Mouse (Mus musculus) stomach, embryonic 16.5 days (tissue): ENCODE results near the gene Jph3. TPM values are rescaled to one million over a fixed set of nuclear protein-coding genes. Genes with fewer than 3 reads are reported as not detected.

Experiments used
- ATAC-seq: fragments of 200-750 bp; cut with Nextera tagmentation; 2 replicates; pipeline ENCODE4 v1.8.0; 2017; ENCODE audit warnings: moderate number of reproducible peaks, moderate TSS enrichment; ENCODE audit not compliant: insufficient read depth, low FRiP score
- H3K27ac ChIP-seq: fragments of 300-500 bp; sonication (generic); 2 replicates; pipeline ENCODE4 v1.5.1; 2014; ENCODE audit warnings: low read length
- H3K27me3 ChIP-seq: fragments of 300-500 bp; sonication (generic); 2 replicates; pipeline ENCODE4 v1.6.1; 2014; ENCODE audit warnings: low read length, control low read depth, mixed read lengths; ENCODE audit not compliant: control insufficient read depth, insufficient read depth
- H3K36me3 ChIP-seq: fragments of 300-500 bp; sonication (generic); 2 replicates; pipeline ENCODE4 v1.6.1; 2014; ENCODE audit warnings: low read length; ENCODE audit not compliant: control insufficient read depth, insufficient read depth
- H3K4me1 ChIP-seq: fragments of 300-500 bp; sonication (generic); 2 replicates; pipeline ENCODE4 v1.6.1; 2014; ENCODE audit warnings: low read length, control low read depth, mixed read lengths; ENCODE audit not compliant: control insufficient read depth, insufficient read depth
- H3K4me2 ChIP-seq: fragments of 300-500 bp; sonication (generic); 2 replicates; pipeline ENCODE4 v1.6.1; 2014; ENCODE audit warnings: low read depth, low read length, mixed read lengths
- H3K4me3 ChIP-seq: fragments of 300-500 bp; sonication (generic); replicated peaks from 2 replicates; pipeline ENCODE4 v1.5.1; 2014; ENCODE audit warnings: mild to moderate bottlenecking, low read length
- H3K9ac ChIP-seq: fragments of 300-500 bp; sonication (generic); 2 replicates; pipeline ENCODE4 v1.6.1; 2014; ENCODE audit warnings: low read length
- H3K9me3 ChIP-seq: fragments of 300-500 bp; sonication (generic); replicated peaks from 2 replicates; pipeline ENCODE4 v1.6.1; 2016; ENCODE audit warnings: low read length, control low read depth; ENCODE audit not compliant: control insufficient read depth
- WGBS: fragments of 180-500 bp; shearing (Covaris S2); extraction: QIAGEN DNeasy Blood & Tissue Kit; methylation state at CpG from one replicate; pipeline ENCODE4 v1.1.7; 2014; 5-methylcytosine and 5-hydroxymethylcytosine counted together
- polyA plus RNA-seq: library from polyadenylated mRNA; unstranded; fragments of >200 nt; fragmentation: Nextera tagmentation; extraction: Ambion mirVana; gene quantifications from 2 replicates; pipeline ENCODE4 v1.2.1, GENCODE M21; 2015

Jph3 gene
- polyA plus RNA-seq, 1 experiment from 2014 or later = 2.7 TPM

DNA sequence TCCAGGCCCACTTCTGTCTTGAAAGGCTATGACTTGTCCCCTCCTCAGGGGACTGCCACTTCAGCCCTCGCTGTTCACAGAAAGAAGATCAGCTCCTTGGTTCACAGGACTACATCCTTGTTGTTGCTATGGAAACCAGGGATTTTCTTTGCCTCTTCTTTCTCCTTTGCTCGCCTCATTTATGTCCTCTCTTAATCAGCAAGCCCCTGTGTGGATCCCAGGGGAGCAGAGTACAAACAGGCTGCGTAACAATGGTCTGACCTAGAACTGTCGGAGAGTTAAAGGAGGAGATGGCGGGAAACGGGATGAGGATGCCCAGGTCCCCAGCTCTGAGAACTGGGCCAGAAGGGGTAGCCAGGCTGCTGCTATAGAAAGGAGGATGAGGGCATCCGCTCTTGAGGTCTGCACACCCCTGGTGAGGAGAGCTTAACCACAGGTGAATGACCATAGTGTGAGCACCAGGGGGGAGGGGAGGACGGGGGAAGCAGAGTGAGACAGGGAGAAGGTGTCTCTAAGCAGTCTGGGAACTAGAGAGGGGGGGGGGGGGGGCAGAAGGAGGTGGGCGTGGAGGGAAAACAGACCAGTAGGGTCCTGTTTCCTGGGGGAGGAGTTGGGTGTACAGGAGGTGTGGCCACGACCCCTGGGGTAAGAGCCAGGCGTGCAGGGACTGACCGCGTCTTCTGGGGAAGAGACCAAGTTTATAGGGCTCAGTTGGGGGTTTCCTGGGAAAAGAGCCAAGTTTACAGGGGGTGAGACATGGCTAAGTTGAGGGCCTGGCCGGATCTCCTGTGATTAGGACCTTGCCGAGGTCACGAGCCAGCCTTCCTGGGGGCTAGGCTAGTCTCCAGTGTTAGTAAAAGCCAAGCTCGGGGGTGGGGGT lies 31.4 kb upstream of the Jph3 start:
- H3K9me3 ChIP-seq = no peaks in the 10 kb centered on the region
- peak overlapping the region; percentile 46; the same call in 1 of the 2 replicates for H3K9ac ChIP-seq
- H3K27ac ChIP-seq = no peak overlapping the region
- peak overlapping the region; percentile 25 for H3K4me3 ChIP-seq
- no peaks in the 10 kb centered on the region for H3K27me3 ChIP-seq
- 5% methylated on average over 16 of the region's 17 CpGs for WGBS
- peaks cover 10% of the 10 kb centered on the region for H3K4me1 ChIP-seq
- no peaks in the 10 kb centered on the region for H3K36me3 ChIP-seq
- ATAC-seq = peak; percentile 70; the same call in 1 of the 2 replicates
- peak overlapping the region; percentile 43 for H3K4me2 ChIP-seq

- peak overlapping the region; percentile 46; the same call in 1 of the 2 replicates for H3K9ac ChIP-seq
- ATAC-seq = 0 out of 2 replicates have a peak, but pooled peaks have one; percentile 20
These were observed 30.8 kb upstream of the Jph3 start for GRCm38 (mm10) chr8:121698615-121699101.

DNA sequence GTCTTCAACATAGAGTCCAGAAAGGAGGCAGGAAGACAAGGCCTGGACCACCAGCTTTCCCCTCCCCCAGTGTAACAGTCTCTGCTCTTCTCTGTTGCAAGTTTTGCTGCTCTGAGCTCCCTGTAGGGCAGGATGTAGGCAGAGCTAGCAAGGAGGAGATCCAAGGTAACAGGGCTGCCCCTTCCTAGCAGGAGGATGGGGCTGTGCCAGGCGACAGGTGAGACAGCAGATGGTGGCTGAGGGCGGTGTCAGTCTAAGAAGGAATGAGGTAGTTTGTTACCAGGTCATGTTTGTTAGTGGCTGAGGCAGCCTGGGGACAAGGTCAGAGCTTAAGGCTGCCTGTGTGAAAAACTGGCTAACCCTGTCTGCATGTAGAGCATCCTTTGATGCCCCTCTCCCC lies 29.5 kb upstream of the Jph3 start:
- Histone ChIP-seq H3K27ac (no peak overlapping the region), H3K9me3 (no peaks in the 10 kb centered on the region), H3K4me2 (no peak overlapping the region), H3K9ac (no peak overlapping the region), H3K27me3 (no peaks in the 10 kb centered on the region), H3K4me3 (no peak overlapping the region), H3K4me1 (peaks cover 10% of the 10 kb centered on the region), H3K36me3 (no peaks in the 10 kb centered on the region)
- no peak for ATAC-seq
- WGBS = 82% methylated on average over 2 of the region's 2 CpGs

More at GRCm38 (mm10) chr8:121698615-121699101, 30.8 kb upstream of the Jph3 start:
- Histone ChIP-seq H3K36me3 (no peaks in the 10 kb centered on the region), H3K27me3 (no peaks in the 10 kb centered on the region), H3K4me3 (peak overlapping the region; percentile 25), H3K4me2 (peak overlapping the region; percentile 43), H3K4me1 (peaks cover 10% of the 10 kb centered on the region), H3K27ac (no peak overlapping the region), H3K9me3 (no peaks in the 10 kb centered on the region)
- WGBS = 7% methylated on average over 9 of the region's 9 CpGs

DNA sequence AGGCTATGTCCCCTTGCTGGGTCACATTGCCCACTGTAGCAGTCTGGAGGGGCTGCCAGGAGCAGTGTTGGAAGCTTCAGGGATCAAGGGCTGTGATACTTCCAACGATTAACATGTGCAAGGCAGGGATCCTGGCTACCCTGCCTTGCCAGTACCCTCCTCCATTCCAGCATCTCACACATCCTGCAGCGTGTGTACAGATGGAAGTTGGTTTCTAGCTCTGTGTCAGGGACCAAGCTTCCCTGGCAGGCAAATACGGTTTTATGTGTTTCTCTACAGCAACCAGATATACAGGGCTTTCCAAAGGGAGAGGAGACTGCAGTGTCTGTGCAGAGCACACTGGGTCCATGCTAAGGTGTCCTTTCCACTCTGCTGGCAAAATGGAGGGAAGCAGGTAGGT lies 24.2 kb upstream of the Jph3 start:
- Histone ChIP-seq H3K9me3 (no peaks in the 10 kb centered on the region), H3K27ac (no peak overlapping the region), H3K27me3 (no peaks in the 10 kb centered on the region), H3K9ac (no peak overlapping the region), H3K4me3 (no peak overlapping the region), H3K36me3 (no peaks in the 10 kb centered on the region), H3K4me1 (no peaks in the 10 kb centered on the region), H3K4me2 (no peak overlapping the region)
- WGBS = 60% methylated on average over 3 of the region's 3 CpGs
- no peak for ATAC-seq

DNA sequence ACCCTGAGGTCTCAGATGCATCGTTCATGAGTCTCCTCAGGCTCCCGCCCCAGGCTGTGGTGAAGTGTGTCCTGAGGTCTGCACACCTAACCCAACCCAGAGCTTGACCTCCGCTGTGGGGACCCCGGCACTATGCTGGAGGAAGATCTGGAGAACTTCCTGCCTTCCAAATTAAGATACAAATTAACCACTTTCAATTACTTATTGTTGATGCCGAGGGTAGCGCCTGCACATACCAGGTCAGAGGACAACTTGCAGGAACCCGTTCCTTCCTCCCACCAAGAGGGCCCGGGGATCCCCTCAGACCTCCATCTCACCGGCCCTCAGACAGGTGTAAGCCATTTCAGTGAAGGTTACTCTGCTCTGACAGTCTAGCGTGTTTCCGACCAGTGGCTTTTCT lies 22.5 kb upstream of the Jph3 start:
- no peaks in the 10 kb centered on the region for H3K36me3 ChIP-seq
- no peak overlapping the region for H3K4me3 ChIP-seq
- H3K9ac ChIP-seq = no peak overlapping the region
- WGBS = 74% methylated on average over 11 of the region's 11 CpGs
- H3K27me3 ChIP-seq = no peaks in the 10 kb centered on the region
- no peak overlapping the region for H3K27ac ChIP-seq
- H3K9me3 ChIP-seq = no peaks in the 10 kb centered on the region
- no peak overlapping the region for H3K4me2 ChIP-seq
- no peaks in the 10 kb centered on the region for H3K4me1 ChIP-seq
- ATAC-seq = no peak

- H3K4me3 ChIP-seq = no peak overlapping the region
- no peaks in the 10 kb centered on the region for H3K27me3 ChIP-seq
- H3K9ac ChIP-seq = no peak overlapping the region
- ATAC-seq = no peak
- no peak overlapping the region for H3K4me2 ChIP-seq
- no peaks in the 10 kb centered on the region for H3K36me3 ChIP-seq
- no peak overlapping the region for H3K27ac ChIP-seq
- 60% methylated on average over 6 of the region's 6 CpGs for WGBS
- H3K4me1 ChIP-seq = no peaks in the 10 kb centered on the region
- no peaks in the 10 kb centered on the region for H3K9me3 ChIP-seq
These were observed 21.0 kb upstream of the Jph3 start for GRCm38 (mm10) chr8:121708406-121708805.

DNA sequence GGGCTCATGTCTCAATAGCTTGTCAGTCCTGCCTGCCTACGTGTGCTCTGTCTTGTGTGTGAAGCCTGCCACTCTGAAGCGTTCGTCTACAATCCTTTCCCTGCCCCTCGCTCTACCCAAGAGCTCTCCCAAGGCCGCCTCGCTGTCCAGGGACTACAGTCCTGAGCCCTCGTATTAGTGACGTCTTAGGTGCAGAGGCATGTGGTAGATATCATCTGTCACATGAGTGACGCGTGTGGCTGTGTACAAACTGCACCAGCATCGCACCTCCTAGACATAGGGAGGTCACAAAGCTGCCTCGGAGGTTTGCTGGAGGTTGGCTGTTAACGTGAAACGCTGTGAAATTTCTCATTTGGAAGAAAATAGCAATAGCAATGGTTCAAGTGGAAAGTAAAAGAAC lies 11.9 kb upstream of the Jph3 start:
- Histone ChIP-seq H3K27me3 (no peaks in the 10 kb centered on the region), H3K27ac (no peak overlapping the region), H3K9me3 (no peaks in the 10 kb centered on the region), H3K4me3 (no peak overlapping the region), H3K36me3 (no peaks in the 10 kb centered on the region), H3K9ac (no peak overlapping the region), H3K4me2 (no peak overlapping the region), H3K4me1 (no peaks in the 10 kb centered on the region)
- WGBS = 37% methylated on average over 14 of the region's 14 CpGs
- ATAC-seq = no peak

GRCm38 (mm10) chr8:121717982-121718425 lies 11.4 kb upstream of the Jph3 start:
- H3K9ac ChIP-seq = no peak overlapping the region
- no peaks in the 10 kb centered on the region for H3K9me3 ChIP-seq
- 28% methylated on average over 12 of the region's 12 CpGs for WGBS
- H3K36me3 ChIP-seq = no peaks in the 10 kb centered on the region
- peak; percentile 72; the same call in 1 of the 2 replicates for ATAC-seq
- no peak overlapping the region for H3K27ac ChIP-seq
- H3K27me3 ChIP-seq = no peaks in the 10 kb centered on the region
- H3K4me2 ChIP-seq = no peak overlapping the region
- no peak overlapping the region for H3K4me3 ChIP-seq
- no peaks in the 10 kb centered on the region for H3K4me1 ChIP-seq

DNA sequence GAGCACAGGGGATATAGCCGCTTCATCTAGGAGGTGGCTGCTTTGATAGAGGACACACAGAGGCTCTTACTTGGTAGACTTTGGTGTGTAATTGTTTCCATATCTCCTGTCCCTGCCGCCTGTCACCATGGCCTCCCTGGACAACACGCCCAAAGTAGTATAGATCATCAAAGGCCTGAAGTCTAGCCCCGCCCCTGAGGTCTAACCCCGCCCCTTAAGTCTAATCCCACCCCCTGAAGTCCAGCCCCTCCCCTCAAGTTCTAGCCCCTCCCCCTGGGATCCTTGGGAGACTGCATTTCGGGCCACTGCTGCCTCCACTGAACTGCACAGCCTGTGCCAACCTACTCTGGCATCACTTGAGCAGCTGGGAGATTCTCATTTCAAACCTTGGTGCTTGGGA lies 10.5 kb upstream of the Jph3 start:
- H3K27ac ChIP-seq = no peak overlapping the region
- H3K9ac ChIP-seq = no peak overlapping the region
- ATAC-seq = no peak
- H3K4me1 ChIP-seq = no peaks in the 10 kb centered on the region
- H3K27me3 ChIP-seq = no peaks in the 10 kb centered on the region
- no peaks in the 10 kb centered on the region for H3K36me3 ChIP-seq
- 56% methylated on average over 6 of the region's 6 CpGs for WGBS
- H3K4me2 ChIP-seq = no peak overlapping the region
- H3K4me3 ChIP-seq = no peak overlapping the region
- H3K9me3 ChIP-seq = no peaks in the 10 kb centered on the region
